Mouse (Mus musculus) G1E (cell line): ENCODE results near the gene Fam198b. TPM values are rescaled to one million over a fixed set of nuclear protein-coding genes. Genes with fewer than 3 reads are reported as not detected.

Experiments
- ATAC-seq: 2 replicates; pipeline ENCODE4 v1.8.0; 2016; ENCODE audit warnings: mild to moderate bottlenecking; ENCODE audit not compliant: insufficient number of reproducible peaks, poor library complexity, low FRiP score, severe bottlenecking; ENCODE audit errors: extremely low read depth
- DNase-seq: peaks from one replicate; pipeline ENCODE4 v3.0.0; 2012; ENCODE audit warnings: low spot score
- H3K27me3 ChIP-seq: 2 replicates; pipeline ENCODE4 v1.6.1; 2012; ENCODE audit warnings: mild to moderate bottlenecking, low read length, inconsistent platforms; ENCODE audit not compliant: insufficient read depth
- H3K36me3 ChIP-seq: replicated peaks from 2 replicates; pipeline ENCODE3; 2012; ENCODE audit warnings: mild to moderate bottlenecking, inconsistent platforms
- H3K4me1 ChIP-seq: 2 replicates; pipeline ENCODE4 v1.6.1; 2012; ENCODE audit warnings: low read depth, low read length, inconsistent platforms, mixed read lengths; ENCODE audit not compliant: insufficient read depth
- H3K4me3 ChIP-seq: 2 replicates; pipeline ENCODE4 v1.5.1; 2012; ENCODE audit warnings: low read depth, mild to moderate bottlenecking, inconsistent platforms, low read length, moderate library complexity, mixed read lengths
- H3K9me3 ChIP-seq: replicated peaks from 2 replicates; pipeline ENCODE4 v1.6.1; 2012; ENCODE audit warnings: inconsistent platforms
- CTCF ChIP-seq: IDR thresholded peaks from 2 replicates; pipeline ENCODE4 v1.5.1; 2012; ENCODE audit warnings: low read depth, low read length, inconsistent platforms, mixed read lengths
- GATA1 ChIP-seq: IDR thresholded peaks from 2 replicates; pipeline ENCODE4 v1.6.1; 2012; ENCODE audit warnings: borderline replicate concordance, low read length, inconsistent platforms, mixed read lengths
- GATA2 ChIP-seq: IDR thresholded peaks from 2 replicates; pipeline ENCODE4 v1.6.1; 2012; ENCODE audit warnings: low read depth, low read length, inconsistent platforms, borderline replicate concordance
- POLR2AphosphoS5 ChIP-seq: IDR thresholded peaks from 2 replicates; pipeline ENCODE4 v1.6.1; 2012; ENCODE audit warnings: low read depth, low read length, inconsistent platforms; ENCODE audit not compliant: insufficient replicate concordance
- TAL1 ChIP-seq: conservative IDR thresholded peaks from 2 replicates; pipeline ENCODE4 v1.6.1; 2012; ENCODE audit warnings: low read depth, low read length, inconsistent platforms, mixed read lengths
- polyA plus RNA-seq: library from polyadenylated mRNA; stranded (reverse); fragments of >175 nt; gene quantifications from 2 replicates; pipeline ENCODE4 v1.2.3, GENCODE M21; 2012
- total RNA-seq, 2 experiments: library from RNA; stranded (forward) in 1 of 2; stranded (reverse) in 1 of 2; fragments of 200-1000 nt in 1 of 2; fragments of >200 nt in 1 of 2; fragmentation: Nextera tagmentation in 1 of 2; gene quantifications; 2 replicates each; pipeline ENCODE4 v1.2.3; 2014 to 2017

Fam198b gene
- total and polyA plus RNA-seq, 3 experiments = 3.6 to 207 (median 102) TPM

DNA sequence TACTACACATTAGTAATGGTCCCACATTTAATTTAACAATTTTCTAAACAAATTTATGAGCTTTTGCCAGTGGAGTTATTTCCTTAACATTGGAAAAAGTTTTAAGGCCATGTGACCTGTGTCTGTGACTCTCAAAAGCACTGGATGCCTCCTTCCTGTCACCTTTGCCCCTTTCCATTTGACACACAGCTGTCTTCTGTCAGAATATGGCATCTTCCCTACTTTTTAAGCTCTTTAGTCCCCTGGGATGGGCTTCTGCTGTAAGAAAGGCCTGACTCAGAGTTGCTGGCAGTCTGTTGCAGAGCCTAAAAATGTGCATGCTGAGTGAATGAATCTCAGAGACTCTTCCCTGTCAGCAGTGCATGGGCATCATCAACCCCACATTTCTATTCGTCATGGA, 63.4 kb downstream of the Fam198b start:
- DNase-seq (no peak), ATAC-seq (no peak)
- Histone ChIP-seq H3K4me3 (no peak overlapping the region), H3K27me3 (no peaks in the 10 kb centered on the region), H3K9me3 (no peaks in the 10 kb centered on the region), H3K4me1 (peaks cover 10% of the 10 kb centered on the region), H3K36me3 (peaks cover 9% of the 10 kb centered on the region)
- TF ChIP-seq CTCF = no peak
- TF ChIP-seq POLR2AphosphoS5 = no peak
- TF ChIP-seq TAL1 = no peak
- no peak for TF ChIP-seq GATA2
- TF ChIP-seq GATA1 = no peak

DNA sequence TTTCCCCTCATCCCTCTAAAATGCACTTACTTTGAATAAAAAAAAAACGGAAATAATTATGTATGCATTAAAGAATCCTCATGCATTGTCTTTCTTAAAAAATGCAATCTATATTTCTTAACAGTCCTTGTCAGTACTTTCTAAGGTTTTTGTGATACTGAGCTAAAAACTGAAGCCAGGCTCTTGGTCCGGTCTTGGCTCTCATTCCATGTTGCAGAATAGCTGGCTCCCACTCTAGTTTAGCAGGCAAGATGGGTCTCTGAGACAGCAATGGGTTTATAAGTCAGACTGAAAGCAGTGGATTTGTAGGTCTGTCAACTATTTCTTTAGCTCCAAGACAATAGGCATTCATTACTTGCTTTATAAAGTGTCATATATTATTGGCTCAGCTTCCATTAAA, 63.8 kb downstream of the Fam198b start:
- DNase-seq (no peak), ATAC-seq (no peak)
- Histone ChIP-seq H3K27me3 (no peaks in the 10 kb centered on the region), H3K36me3 (peaks cover 5% of the 10 kb centered on the region), H3K4me3 (no peak overlapping the region), H3K9me3 (no peaks in the 10 kb centered on the region), H3K4me1 (peaks cover 10% of the 10 kb centered on the region)
- no peak for TF ChIP-seq GATA1
- no peak for TF ChIP-seq CTCF
- TF ChIP-seq POLR2AphosphoS5 = no peak
- no peak for TF ChIP-seq GATA2
- TF ChIP-seq TAL1 = no peak

GRCm38 (mm10) chr3:79953164-79953759, 68.9 kb downstream of the Fam198b start:
- no peak for TF ChIP-seq GATA2
- TF ChIP-seq TAL1 = no peak
- TF ChIP-seq GATA1 = no peak
- no peak for TF ChIP-seq CTCF
- no peak for TF ChIP-seq POLR2AphosphoS5
- H3K4me3 ChIP-seq = no peak overlapping the region
- H3K4me1 ChIP-seq = peaks cover 8% of the 10 kb centered on the region
- H3K9me3 ChIP-seq = no peaks in the 10 kb centered on the region
- H3K36me3 ChIP-seq = no peaks in the 10 kb centered on the region
- H3K27me3 ChIP-seq = no peaks in the 10 kb centered on the region
- ATAC-seq (no peak), DNase-seq (no peak)

DNA sequence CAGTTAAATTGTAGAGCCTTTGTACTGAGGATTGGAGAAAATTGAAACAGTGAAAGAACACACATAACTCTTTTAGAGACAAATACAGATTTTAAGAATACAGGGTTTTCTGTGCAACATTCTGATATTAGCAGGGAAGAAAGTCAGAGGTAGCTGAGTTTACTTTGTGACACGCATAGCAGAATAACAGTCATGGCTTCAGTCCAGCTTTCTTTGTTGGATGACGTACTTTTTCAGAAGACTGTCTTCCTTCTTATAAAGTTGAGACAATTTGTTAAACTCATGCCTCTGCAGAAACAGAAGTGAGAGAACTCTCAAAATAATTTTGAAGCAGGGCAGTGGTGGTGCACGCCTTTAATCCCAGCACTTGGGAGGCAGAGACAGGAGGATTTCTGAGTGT, 70.9 kb downstream of the Fam198b start:
- Histone ChIP-seq H3K27me3 (no peaks in the 10 kb centered on the region), H3K36me3 (no peaks in the 10 kb centered on the region), H3K9me3 (0 out of 2 replicates have a peak, but pooled peaks cover 2% of the 10 kb centered on the region), H3K4me1 (peaks cover 8% of the 10 kb centered on the region; the same call in 1 of the 2 replicates), H3K4me3 (no peak overlapping the region)
- DNase-seq (no peak), ATAC-seq (no peak)
- TF ChIP-seq TAL1 (no peak), POLR2AphosphoS5 (no peak), GATA1 (no peak), GATA2 (no peak), CTCF (no peak)

DNA sequence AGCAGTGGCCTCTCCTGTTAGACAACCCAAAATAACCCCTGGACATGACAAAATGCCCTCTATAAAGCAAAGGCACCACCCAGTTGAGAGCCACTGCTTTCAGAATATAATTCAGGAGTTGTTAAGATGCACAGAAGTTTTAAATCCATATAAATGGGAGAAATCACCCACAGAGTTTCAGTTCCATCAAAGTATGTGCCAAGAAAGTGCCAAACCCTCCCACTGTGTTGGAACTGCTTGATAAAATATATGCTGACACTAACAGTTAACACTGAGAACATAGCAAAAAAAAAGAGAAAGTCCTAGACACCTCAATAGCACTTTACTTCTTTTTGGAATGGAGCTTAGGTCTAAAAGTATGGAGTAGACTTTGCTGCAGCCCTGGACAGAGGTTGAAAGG, 72.5 kb downstream of the Fam198b start:
- H3K4me3 ChIP-seq = no peak overlapping the region
- no peak for TF ChIP-seq GATA1
- no peak for TF ChIP-seq CTCF
- no peak for TF ChIP-seq GATA2
- TF ChIP-seq POLR2AphosphoS5 = no peak
- no peak for TF ChIP-seq TAL1
- ATAC-seq = no peak
- 0 out of 2 replicates have a peak, but pooled peaks cover 2% of the 10 kb centered on the region for H3K9me3 ChIP-seq
- H3K4me1 ChIP-seq = peaks cover 8% of the 10 kb centered on the region; the same call in 1 of the 2 replicates
- no peak for DNase-seq
- H3K27me3 ChIP-seq = no peaks in the 10 kb centered on the region
- no peaks in the 10 kb centered on the region for H3K36me3 ChIP-seq

- peaks cover 8% of the 10 kb centered on the region; the same call in 1 of the 2 replicates for H3K4me1 ChIP-seq
- no peak for DNase-seq
- H3K27me3 ChIP-seq = no peaks in the 10 kb centered on the region
- H3K4me3 ChIP-seq = no peak overlapping the region
- no peak for ATAC-seq
- no peak for TF ChIP-seq GATA1
- no peak for TF ChIP-seq TAL1
- H3K36me3 ChIP-seq = no peaks in the 10 kb centered on the region
- 0 out of 2 replicates have a peak, but pooled peaks cover 2% of the 10 kb centered on the region for H3K9me3 ChIP-seq
Measured at GRCm38 (mm10) chr3:79957752-79958151, 73.4 kb downstream of the Fam198b start.

DNA sequence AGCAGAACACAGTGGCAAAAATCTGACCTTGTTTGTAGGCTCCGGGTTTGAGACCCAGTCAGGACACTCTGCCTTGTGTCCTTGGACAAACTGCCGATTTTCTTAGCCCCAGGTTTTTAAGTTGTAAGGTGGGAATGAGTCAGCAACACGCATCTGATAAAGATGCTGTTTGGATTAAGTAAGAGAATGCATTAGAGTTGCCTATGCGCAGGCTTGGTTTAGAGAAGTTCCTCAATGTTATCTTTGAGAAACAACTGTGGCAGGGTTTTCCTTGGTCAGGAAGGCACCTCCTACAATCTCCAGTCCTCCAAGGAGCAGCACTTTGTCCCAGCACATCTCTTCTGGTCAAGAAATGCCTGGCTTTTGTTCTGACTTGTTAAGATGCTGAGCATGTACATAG, 82.4 kb downstream of the Fam198b start:
- H3K27me3 ChIP-seq = no peaks in the 10 kb centered on the region
- DNase-seq = peak; percentile 20
- H3K4me3 ChIP-seq = no peak overlapping the region; the same call in 1 of the 2 replicates
- TF ChIP-seq CTCF (no peak), GATA1 (no peak), TAL1 (peak; percentile 84)
- H3K36me3 ChIP-seq = no peaks in the 10 kb centered on the region
- peak; percentile 83 for ATAC-seq
- peaks cover 47% of the 10 kb centered on the region for H3K4me1 ChIP-seq
- H3K9me3 ChIP-seq = no peaks in the 10 kb centered on the region
